Mouse (Mus musculus): ENCODE data around the gene Gm3488. TPM values are rescaled to one million over a fixed set of nuclear protein-coding genes. Genes with fewer than 3 reads are reported as not detected.
"Not testable (repeated sequence)": the region's sequence is repeated elsewhere in the genome, so short reads cannot be mapped to it uniquely, and the experiment has no call there.

The Gm3488 gene
- 0.75 and 0.85 TPM in 2 replicates for polyA plus RNA-seq (2015; fragmentation: Nextera tagmentation; extraction: Ambion mirVana)

- not testable (repeated sequence) for H3K27me3 ChIP-seq (ENCODE audit: control insufficient read depth, insufficient read depth, low read length); H3K9me3 ChIP-seq (replicated peaks; ENCODE audit: control insufficient read depth, low read length)
- WGBS, result no CpG with 5 or more reads among the region's 35 CpGs
Measured at GRCm38 (mm10) chr14:5501374-5501773, at the start of gene Gm3488. Gene Gm3488, plus strand, starts transcription at chr14:5501674.

DNA sequence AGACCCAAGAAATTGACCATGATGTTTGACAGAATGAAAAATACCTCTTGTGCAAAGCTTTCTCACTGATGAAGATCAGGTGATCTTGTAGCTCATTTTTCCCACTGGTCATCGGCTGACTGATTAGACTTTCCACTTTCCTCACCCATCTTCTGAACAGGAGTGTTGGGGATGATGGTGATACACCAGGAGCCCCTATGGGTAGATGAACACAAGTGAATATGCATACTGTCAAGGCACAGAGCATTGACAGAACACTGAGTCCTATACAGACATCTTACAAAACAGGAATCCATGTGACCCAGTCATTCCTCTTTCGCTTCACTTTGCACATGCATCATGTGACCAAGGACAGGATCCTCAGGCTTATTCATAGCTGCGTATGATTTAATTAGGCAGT is 46.1 kb upstream of the Gm3488 start, which contains the start of gene Gm3194:
TSS of gene Gm3194 (minus strand) at position 101 of the 400 bp plus-strand sequence.
- not testable (repeated sequence) for H3K4me3 ChIP-seq (replicated peaks; ENCODE audit: low read length); H3K27ac ChIP-seq (ENCODE audit: low read length); ATAC-seq (ENCODE audit: insufficient read depth, low FRiP score); H3K4me2 ChIP-seq (ENCODE audit: low read depth, low read length); H3K9me3 ChIP-seq (replicated peaks; ENCODE audit: control insufficient read depth, low read length); H3K9ac ChIP-seq (ENCODE audit: low read length); H3K36me3 ChIP-seq (ENCODE audit: control insufficient read depth, insufficient read depth, low read length); H3K4me1 ChIP-seq (ENCODE audit: control insufficient read depth, insufficient read depth, low read length); H3K27me3 ChIP-seq (ENCODE audit: control insufficient read depth, insufficient read depth, low read length)
- no CpG with 5 or more reads among the region's 3 CpGs for WGBS

More at GRCm38 (mm10) chr14:5501374-5501773, at the start of gene Gm3488:
- not testable (repeated sequence) for ATAC-seq (ENCODE audit: insufficient read depth, low FRiP score); H3K27ac ChIP-seq (ENCODE audit: low read length); H3K36me3 ChIP-seq (ENCODE audit: control insufficient read depth, insufficient read depth, low read length); H3K9ac ChIP-seq (ENCODE audit: low read length); H3K4me2 ChIP-seq (ENCODE audit: low read depth, low read length); H3K4me3 ChIP-seq (replicated peaks; ENCODE audit: low read length); H3K4me1 ChIP-seq (ENCODE audit: control insufficient read depth, insufficient read depth, low read length)

DNA sequence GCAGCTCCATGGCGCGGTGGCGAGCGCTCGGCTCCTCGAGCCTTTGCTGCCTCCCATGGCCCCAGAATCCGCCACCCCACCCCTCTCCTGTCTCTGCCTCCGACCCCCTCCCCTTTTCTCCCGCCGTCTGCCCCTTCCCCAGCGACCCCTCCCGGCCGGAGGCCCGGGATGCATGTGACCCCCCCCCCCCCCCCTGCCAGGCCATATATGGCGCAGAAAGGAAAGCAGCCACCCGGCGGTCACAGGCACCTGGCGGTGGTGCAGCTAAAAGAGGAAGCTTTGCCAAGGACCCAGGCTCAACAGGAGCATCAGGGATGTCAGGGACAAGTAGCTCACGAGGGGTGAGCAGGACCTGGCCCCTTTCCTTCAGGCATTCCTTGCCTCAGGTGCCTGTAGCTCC is 41.0 kb upstream of the Gm3488 start:
- ATAC-seq (ENCODE audit: insufficient read depth, low FRiP score); H3K9me3 ChIP-seq (replicated peaks; ENCODE audit: control insufficient read depth, low read length); H3K36me3 ChIP-seq (ENCODE audit: control insufficient read depth, insufficient read depth, low read length); H3K27ac ChIP-seq (ENCODE audit: low read length); H3K4me1 ChIP-seq (ENCODE audit: control insufficient read depth, insufficient read depth, low read length); H3K4me2 ChIP-seq (ENCODE audit: low read depth, low read length); H3K4me3 ChIP-seq (replicated peaks; ENCODE audit: low read length); H3K9ac ChIP-seq (ENCODE audit: low read length); H3K27me3 ChIP-seq (ENCODE audit: control insufficient read depth, insufficient read depth, low read length): not testable (repeated sequence)
- WGBS, result no CpG with 5 or more reads among the region's 19 CpGs

DNA sequence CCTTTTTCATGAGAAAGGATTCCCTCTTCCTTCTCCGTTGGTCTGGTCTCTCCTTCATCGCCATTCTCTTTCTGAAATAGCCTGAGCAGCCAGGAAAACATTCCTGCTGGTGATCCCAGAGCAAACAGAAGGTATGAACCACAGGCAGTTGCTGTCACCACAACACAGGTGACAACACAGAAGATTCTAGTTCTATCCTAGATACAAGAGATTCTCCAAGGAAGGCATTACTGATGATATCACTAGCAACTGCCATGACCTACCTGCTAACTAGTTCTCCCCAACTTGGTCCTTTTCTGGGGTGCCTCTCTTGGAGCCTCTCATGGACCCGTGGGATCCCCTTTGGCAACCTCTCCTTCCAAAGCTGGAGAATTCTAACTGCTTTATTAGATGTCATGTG is 23.7 kb upstream of the Gm3488 start, which contains the start of gene Gm8246:
TSS of gene Gm8246 (minus strand) at position 101 of the 400 bp plus-strand sequence.
- H3K27me3 ChIP-seq (ENCODE audit: control insufficient read depth, insufficient read depth, low read length); H3K9ac ChIP-seq (ENCODE audit: low read length); H3K27ac ChIP-seq (ENCODE audit: low read length); H3K9me3 ChIP-seq (replicated peaks; ENCODE audit: control insufficient read depth, low read length); H3K4me1 ChIP-seq (ENCODE audit: control insufficient read depth, insufficient read depth, low read length); H3K4me3 ChIP-seq (replicated peaks; ENCODE audit: low read length); H3K36me3 ChIP-seq (ENCODE audit: control insufficient read depth, insufficient read depth, low read length); H3K4me2 ChIP-seq (ENCODE audit: low read depth, low read length); ATAC-seq (ENCODE audit: insufficient read depth, low FRiP score): not testable (repeated sequence)
- no CpG with 5 or more reads among the region's 3 CpGs for WGBS

DNA sequence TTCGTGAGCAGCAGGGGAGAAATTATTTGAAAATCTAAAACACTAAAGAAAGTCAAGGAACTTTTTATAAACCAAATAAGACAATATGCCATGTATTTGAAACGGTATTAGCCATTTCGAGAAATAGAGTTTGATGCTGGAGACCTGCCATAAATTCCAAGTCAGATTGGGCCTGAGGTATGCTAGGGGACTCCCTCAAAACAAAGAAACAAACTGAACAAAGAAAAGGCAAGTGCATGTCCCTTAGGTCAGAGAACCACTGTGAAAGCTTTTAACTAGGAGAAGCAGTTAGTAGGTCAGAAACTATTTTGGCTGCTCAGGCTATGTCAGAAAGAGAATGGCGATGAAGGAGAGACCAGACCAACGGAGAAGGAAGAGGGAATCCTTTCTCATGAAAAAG is 17.6 kb upstream of the Gm3488 start, which contains the start of gene Gm3187:
TSS of gene Gm3187 (plus strand) at position 301 of the 400 bp plus-strand sequence.
- not testable (repeated sequence) for H3K9me3 ChIP-seq (replicated peaks; ENCODE audit: control insufficient read depth, low read length); ATAC-seq (ENCODE audit: insufficient read depth, low FRiP score); H3K9ac ChIP-seq (ENCODE audit: low read length); H3K4me2 ChIP-seq (ENCODE audit: low read depth, low read length); H3K4me3 ChIP-seq (replicated peaks; ENCODE audit: low read length); H3K27ac ChIP-seq (ENCODE audit: low read length); H3K36me3 ChIP-seq (ENCODE audit: control insufficient read depth, insufficient read depth, low read length); H3K4me1 ChIP-seq (ENCODE audit: control insufficient read depth, insufficient read depth, low read length); H3K27me3 ChIP-seq (ENCODE audit: control insufficient read depth, insufficient read depth, low read length)
- 81% methylated on average over 4 of the region's 5 CpGs for WGBS

- H3K4me2 ChIP-seq (ENCODE audit: low read depth, low read length); H3K36me3 ChIP-seq (ENCODE audit: control insufficient read depth, insufficient read depth, low read length); ATAC-seq (ENCODE audit: insufficient read depth, low FRiP score); H3K9ac ChIP-seq (ENCODE audit: low read length); H3K4me3 ChIP-seq (replicated peaks; ENCODE audit: low read length); H3K9me3 ChIP-seq (replicated peaks; ENCODE audit: control insufficient read depth, low read length); H3K27me3 ChIP-seq (ENCODE audit: control insufficient read depth, insufficient read depth, low read length); H3K4me1 ChIP-seq (ENCODE audit: control insufficient read depth, insufficient read depth, low read length); H3K27ac ChIP-seq (ENCODE audit: low read length): not testable (repeated sequence)
- no CpG with 5 or more reads among the region's 2 CpGs for WGBS
Measured at GRCm38 (mm10) chr14:5538196-5538595, 36.7 kb downstream of the Gm3488 start, which contains the start of gene Gm3532. Gene Gm3532, plus strand, starts transcription at chr14:5538496.

Other genes starting within 250 kb of the Gm3488 start
- not detected in 2 replicates for gene Gm3526, start 241.1 kb upstream of the Gm3488 start, polyA plus RNA-seq (2015; fragmentation: Nextera tagmentation; extraction: Ambion mirVana)
- not detected in 2 replicates for gene Gm3542, start 166.7 kb upstream of the Gm3488 start, polyA plus RNA-seq (2015; fragmentation: Nextera tagmentation; extraction: Ambion mirVana)
- gene Gm3500, start 112.6 kb upstream of the Gm3488 start, polyA plus RNA-seq (2015; fragmentation: Nextera tagmentation; extraction: Ambion mirVana), result 0.34 and 1.1 TPM in 2 replicates
- gene Gm3194, start 46.2 kb upstream of the Gm3488 start, polyA plus RNA-seq (2015; fragmentation: Nextera tagmentation; extraction: Ambion mirVana), result 0.52 TPM in 1 of 2 replicates, not detected in the other
- gene Gm8246, start 23.8 kb upstream of the Gm3488 start, polyA plus RNA-seq (2015; fragmentation: Nextera tagmentation; extraction: Ambion mirVana), result not detected in 2 replicates
- gene Gm3187, start 17.5 kb upstream of the Gm3488 start, polyA plus RNA-seq (2015; fragmentation: Nextera tagmentation; extraction: Ambion mirVana), result not detected in 2 replicates
- not detected in 2 replicates for gene Gm3532, start 36.8 kb downstream of the Gm3488 start, polyA plus RNA-seq (2015; fragmentation: Nextera tagmentation; extraction: Ambion mirVana)
- not detected in 2 replicates for gene Gm8265, start 131.4 kb downstream of the Gm3488 start, polyA plus RNA-seq (2015; fragmentation: Nextera tagmentation; extraction: Ambion mirVana)
- not detected in 2 replicates for gene Gm9603, start 185.8 kb downstream of the Gm3488 start, polyA plus RNA-seq (2015; fragmentation: Nextera tagmentation; extraction: Ambion mirVana)
- gene Gm3373, start 239.9 kb downstream of the Gm3488 start, polyA plus RNA-seq (2015; fragmentation: Nextera tagmentation; extraction: Ambion mirVana), result not detected in 2 replicates

All from stomach, embryonic 16.5 days (tissue).